Mouse (Mus musculus): Measurements from ENCODE around the gene Eps8. TPM values are rescaled to one million over a fixed set of nuclear protein-coding genes. Genes with fewer than 3 reads are reported as not detected.

The Eps8 gene
- polyA plus RNA-seq, 1 experiment from 2014 or later, result 1.7 TPM

DNA sequence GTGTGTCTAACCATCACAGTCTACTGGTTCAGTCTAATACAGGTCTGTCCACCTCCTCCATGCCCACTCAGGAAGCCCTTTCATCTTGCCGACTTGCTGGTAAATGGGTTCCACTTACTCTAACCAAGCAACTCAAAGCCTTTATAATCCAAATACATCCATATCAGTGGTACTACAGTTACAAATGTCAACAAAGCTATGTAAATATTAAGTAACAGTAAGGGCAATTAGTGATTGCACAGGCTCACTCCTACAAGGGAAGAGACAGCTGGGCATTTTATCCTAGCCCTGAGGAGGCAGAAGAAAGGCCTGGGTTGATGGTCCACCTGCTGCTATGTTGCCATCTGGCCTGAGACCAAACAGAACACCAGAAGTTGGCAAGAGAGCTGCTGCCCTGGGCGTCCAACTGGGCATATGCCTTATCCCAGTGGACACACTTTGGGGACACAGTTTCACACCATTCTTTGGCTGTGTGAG lies 42.6 kb downstream of the Eps8 start:
- Histone ChIP-seq H3K4me3 (replicated peaks) (no peak overlapping the region), H3K27ac (no peak overlapping the region), H3K27me3 (no peaks in the 10 kb centered on the region), H3K4me1 (replicated peaks) (no peaks in the 10 kb centered on the region), H3K4me2 (no peak overlapping the region), H3K9me3 (replicated peaks) (no peaks in the 10 kb centered on the region), H3K36me3 (no peaks in the 10 kb centered on the region), H3K9ac (no peak overlapping the region)
- DNase-seq (no peak), ATAC-seq (ENCODE audit: low read depth) (no peak)
- WGBS (ENCODE audit: insufficient replicate concordance), result 53% methylated on average over 2 of the region's 2 CpGs

DNA sequence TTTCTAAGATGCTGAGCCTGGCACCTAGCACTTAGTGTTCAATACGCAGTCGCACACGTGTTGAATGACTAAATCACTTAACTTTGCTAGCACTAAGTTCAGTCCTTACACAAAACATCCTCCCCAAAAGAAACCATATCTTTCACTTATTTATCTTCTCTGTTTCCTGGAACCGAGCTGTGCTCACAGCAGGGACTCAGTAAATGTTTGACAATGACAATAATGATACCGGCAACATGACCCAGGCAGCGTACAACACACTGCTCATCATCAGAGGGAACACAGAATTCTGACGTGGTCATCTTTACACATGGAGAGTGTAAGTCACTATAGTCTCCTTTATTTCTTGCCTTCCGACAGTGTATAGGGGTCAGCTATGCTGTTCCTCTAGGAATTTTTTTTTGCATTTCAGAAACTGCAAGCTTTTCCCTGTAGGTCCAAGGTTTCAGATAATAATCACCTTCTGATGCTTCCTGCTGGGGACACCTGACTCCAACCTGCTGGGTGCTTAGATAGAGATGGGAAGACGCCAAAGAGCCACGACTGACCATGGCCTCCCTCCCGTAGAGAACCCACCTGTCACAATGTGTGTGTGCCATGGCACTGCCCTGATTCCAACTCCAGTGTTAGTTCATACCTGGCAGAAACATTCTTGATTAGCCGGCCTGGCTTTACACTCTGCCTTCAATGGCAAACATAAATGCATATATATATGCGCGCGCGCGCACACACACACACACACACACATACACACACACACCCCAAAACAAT lies 46.3 kb downstream of the Eps8 start:
- Histone ChIP-seq H3K9me3 (replicated peaks) (no peaks in the 10 kb centered on the region), H3K4me2 (no peak overlapping the region), H3K27me3 (no peaks in the 10 kb centered on the region), H3K9ac (no peak overlapping the region), H3K4me3 (replicated peaks) (no peak overlapping the region), H3K36me3 (no peaks in the 10 kb centered on the region), H3K27ac (no peak overlapping the region), H3K4me1 (replicated peaks) (peaks cover 3% of the 10 kb centered on the region; the same call in 1 of the 2 replicates)
- ATAC-seq (ENCODE audit: low read depth), result no peak
- WGBS (ENCODE audit: insufficient replicate concordance), result 79% methylated on average over 17 of the region's 17 CpGs
- DNase-seq, result no peak

DNA sequence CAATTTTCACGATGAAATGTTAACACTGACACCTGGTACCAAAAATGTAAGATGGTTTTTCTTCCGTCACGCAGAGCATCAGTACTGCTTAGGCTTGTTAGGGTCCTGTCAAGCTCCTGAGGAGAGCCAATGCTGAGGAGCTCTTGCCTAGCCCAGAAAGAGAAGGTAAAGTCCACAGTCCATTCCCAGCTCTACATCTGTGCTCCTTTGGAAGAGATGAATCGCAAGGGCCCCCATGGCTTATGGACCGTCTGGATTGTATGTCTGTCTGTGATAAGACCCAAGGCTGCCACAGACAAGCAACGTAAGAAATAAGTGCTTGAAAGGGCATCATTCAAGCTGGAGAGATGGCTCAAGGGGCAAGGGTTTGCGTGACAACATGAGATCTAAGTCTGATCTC lies 48.1 kb downstream of the Eps8 start:
- 57% methylated on average over 7 of the region's 7 CpGs for WGBS (ENCODE audit: insufficient replicate concordance)
- no peak overlapping the region for H3K9ac ChIP-seq
- H3K9me3 ChIP-seq (replicated peaks), result no peaks in the 10 kb centered on the region
- ATAC-seq (ENCODE audit: low read depth) (no peak), DNase-seq (no peak)
- no peak overlapping the region for H3K27ac ChIP-seq
- H3K36me3 ChIP-seq, result no peaks in the 10 kb centered on the region
- peaks cover 3% of the 10 kb centered on the region; the same call in 1 of the 2 replicates for H3K4me1 ChIP-seq (replicated peaks)
- H3K4me2 ChIP-seq, result no peak overlapping the region
- no peak overlapping the region for H3K4me3 ChIP-seq (replicated peaks)
- H3K27me3 ChIP-seq, result no peaks in the 10 kb centered on the region

DNA sequence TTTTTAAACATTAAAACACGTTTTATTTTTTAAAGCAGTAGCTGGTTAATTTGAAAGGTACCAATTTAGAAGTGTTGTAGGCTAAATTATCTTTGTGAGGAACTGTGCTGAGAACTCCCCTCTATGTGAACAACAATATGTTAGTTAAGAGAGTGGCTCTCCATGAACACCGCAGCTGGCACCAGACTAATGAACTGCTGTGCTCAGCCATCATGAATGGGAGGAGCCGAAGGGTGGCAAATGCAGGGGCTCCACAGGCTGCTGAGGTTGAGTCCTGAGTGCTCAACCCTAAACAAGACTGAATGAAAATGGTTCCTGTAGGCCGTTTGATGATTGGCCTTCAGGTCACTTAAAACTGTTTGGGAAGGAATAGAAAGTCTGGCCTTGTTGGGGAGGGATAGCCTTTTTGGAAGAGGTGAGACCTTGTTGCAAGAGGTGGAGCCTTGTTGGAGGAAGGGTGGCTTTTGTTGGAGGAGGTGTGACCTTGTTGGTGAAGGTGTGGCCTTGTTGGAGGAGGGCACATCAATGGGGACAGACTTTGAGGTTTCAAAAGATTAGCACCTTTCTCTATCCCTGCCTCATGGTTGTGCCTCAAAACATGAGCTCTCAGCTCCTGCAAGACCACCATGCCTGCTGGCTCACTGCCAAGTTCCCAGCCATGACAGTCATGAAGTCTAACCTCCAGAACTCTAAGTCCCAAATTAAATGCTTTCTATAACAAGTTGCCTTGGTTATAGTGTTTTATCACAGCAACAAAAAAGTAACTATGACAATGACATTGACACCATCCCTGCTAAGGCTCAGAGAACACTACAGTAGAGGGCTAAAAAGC lies 50.0 kb downstream of the Eps8 start:
- ATAC-seq (ENCODE audit: low read depth) (peak; percentile 54; the same call in 1 of the 2 replicates), DNase-seq (peak; percentile 1)
- Histone ChIP-seq H3K9me3 (replicated peaks) (no peaks in the 10 kb centered on the region), H3K36me3 (no peaks in the 10 kb centered on the region), H3K27me3 (no peaks in the 10 kb centered on the region), H3K27ac (no peak overlapping the region), H3K9ac (no peak overlapping the region), H3K4me1 (replicated peaks) (peaks cover 3% of the 10 kb centered on the region; the same call in 1 of the 2 replicates), H3K4me3 (replicated peaks) (no peak overlapping the region), H3K4me2 (no peak overlapping the region)
- WGBS (ENCODE audit: insufficient replicate concordance), result 71% methylated on average over 4 of the region's 4 CpGs

DNA sequence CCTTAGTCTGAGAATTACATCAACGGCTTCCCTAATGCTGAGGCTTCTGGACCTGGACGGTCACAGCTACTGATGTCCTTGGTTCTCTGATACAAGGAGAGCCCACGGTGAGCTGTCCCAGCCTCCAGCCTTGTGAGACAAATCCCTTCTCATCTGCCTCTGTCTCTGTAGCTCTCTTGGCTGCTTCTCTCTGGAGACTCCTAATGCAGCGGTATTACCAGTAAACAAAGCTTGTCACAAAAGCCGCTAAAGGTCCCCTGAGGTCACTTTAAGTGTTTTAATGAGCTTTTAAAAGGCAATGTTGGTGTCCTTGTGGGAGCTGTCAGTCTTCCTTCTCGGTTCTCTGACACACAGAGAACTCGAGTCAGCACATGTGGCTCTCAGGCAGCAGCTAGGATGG lies 56.4 kb downstream of the Eps8 start:
- Histone ChIP-seq H3K27ac (no peak overlapping the region), H3K27me3 (no peaks in the 10 kb centered on the region), H3K9ac (no peak overlapping the region), H3K4me3 (replicated peaks) (no peak overlapping the region), H3K4me1 (replicated peaks) (peaks cover 11% of the 10 kb centered on the region), H3K9me3 (replicated peaks) (no peaks in the 10 kb centered on the region), H3K4me2 (no peak overlapping the region), H3K36me3 (no peaks in the 10 kb centered on the region)
- 60% methylated on average over 7 of the region's 7 CpGs for WGBS (ENCODE audit: insufficient replicate concordance)
- DNase-seq (no peak), ATAC-seq (ENCODE audit: low read depth) (no peak)

DNA sequence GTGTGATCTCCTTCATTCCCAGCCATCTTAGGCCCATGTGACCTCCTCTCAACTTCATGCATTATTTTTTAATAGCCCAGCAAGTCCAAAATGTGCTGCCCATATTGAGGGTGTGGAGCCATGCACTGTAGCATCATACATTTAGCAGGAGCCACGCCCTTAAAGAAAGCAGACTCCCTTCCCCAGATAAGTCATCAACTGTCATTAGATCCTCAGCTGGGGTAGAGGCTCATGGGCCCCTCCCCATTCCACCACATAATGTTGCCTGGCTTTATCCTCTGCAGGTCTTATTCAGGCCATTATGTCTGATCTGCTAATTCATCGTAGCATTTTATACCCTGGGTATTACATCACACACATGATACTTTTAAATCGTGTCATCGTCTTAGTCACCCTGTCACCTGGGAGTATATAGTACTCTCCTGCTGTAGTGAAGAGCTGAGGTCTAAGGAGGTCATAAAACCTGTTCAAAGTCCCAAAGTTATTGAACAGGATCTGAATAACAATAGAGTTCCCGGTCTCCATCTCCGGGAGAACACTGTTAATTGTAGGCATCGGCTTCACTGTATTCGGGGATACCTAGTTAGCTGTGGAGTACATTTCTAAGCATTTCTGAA lies 57.1 kb downstream of the Eps8 start:
- no peaks in the 10 kb centered on the region for H3K27me3 ChIP-seq
- no peak overlapping the region for H3K4me3 ChIP-seq (replicated peaks)
- no peak overlapping the region for H3K9ac ChIP-seq
- WGBS (ENCODE audit: insufficient replicate concordance), result 76% methylated on average over 8 of the region's 8 CpGs
- H3K36me3 ChIP-seq, result no peaks in the 10 kb centered on the region
- H3K9me3 ChIP-seq (replicated peaks), result no peaks in the 10 kb centered on the region
- ATAC-seq (ENCODE audit: low read depth) (peak; percentile 83), DNase-seq (no peak)
- H3K4me2 ChIP-seq, result no peak overlapping the region
- peaks cover 11% of the 10 kb centered on the region for H3K4me1 ChIP-seq (replicated peaks)
- H3K27ac ChIP-seq, result no peak overlapping the region

DNA sequence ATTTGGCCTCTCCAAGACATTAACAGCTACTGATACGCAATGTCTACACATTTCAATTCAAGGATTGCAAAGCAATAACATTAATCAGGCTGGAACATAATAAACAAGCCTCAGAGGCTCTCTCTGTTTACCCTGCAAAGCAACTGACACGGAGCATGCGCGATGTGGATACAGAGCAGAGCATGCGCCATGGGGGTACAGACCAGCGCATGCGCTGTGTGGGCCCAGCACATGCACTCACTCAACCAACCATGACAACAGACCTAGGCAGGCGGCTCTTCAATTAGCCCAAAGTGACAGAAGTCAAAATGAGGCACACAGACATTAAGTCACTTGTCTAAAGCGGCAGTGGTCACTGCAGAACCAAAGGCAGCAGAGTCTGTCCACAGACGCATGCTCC lies 62.1 kb downstream of the Eps8 start:
- WGBS (ENCODE audit: insufficient replicate concordance), result 83% methylated on average over 10 of the region's 10 CpGs
- H3K27ac ChIP-seq, result no peak overlapping the region
- ATAC-seq (ENCODE audit: low read depth), result no peak
- H3K4me2 ChIP-seq, result no peak overlapping the region
- H3K27me3 ChIP-seq, result no peaks in the 10 kb centered on the region
- H3K4me3 ChIP-seq (replicated peaks), result no peak overlapping the region
- H3K9ac ChIP-seq, result no peak overlapping the region
- DNase-seq, result no peak
- H3K4me1 ChIP-seq (replicated peaks), result peaks cover 8% of the 10 kb centered on the region
- no peaks in the 10 kb centered on the region for H3K9me3 ChIP-seq (replicated peaks)
- H3K36me3 ChIP-seq, result no peaks in the 10 kb centered on the region

DNA sequence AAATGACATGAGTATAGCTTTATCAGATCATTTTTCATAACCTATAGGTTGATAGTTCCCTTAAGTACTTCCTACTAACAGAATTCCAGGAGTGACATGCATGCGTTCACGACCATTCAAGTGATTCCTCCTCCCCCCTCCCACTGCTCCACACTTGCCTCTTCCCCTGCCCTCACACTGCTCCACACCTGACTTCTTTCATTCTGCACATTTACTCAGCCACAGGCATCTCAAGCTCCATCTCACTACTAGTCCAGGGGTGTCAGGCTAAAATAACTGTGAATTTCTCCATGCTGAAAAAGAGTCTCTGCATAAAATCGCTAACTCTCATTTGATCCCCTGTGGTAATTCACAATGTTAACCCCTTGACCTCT lies 65.4 kb downstream of the Eps8 start:
- ATAC-seq (ENCODE audit: low read depth) (no peak), DNase-seq (no peak)
- H3K36me3 ChIP-seq, result no peaks in the 10 kb centered on the region
- H3K4me1 ChIP-seq (replicated peaks), result no peaks in the 10 kb centered on the region
- WGBS (ENCODE audit: insufficient replicate concordance), result 76% methylated on average over 3 of the region's 3 CpGs
- H3K27me3 ChIP-seq, result no peaks in the 10 kb centered on the region
- no peak overlapping the region for H3K9ac ChIP-seq
- H3K4me3 ChIP-seq (replicated peaks), result no peak overlapping the region
- no peak overlapping the region for H3K27ac ChIP-seq
- no peaks in the 10 kb centered on the region for H3K9me3 ChIP-seq (replicated peaks)
- H3K4me2 ChIP-seq, result no peak overlapping the region

DNA sequence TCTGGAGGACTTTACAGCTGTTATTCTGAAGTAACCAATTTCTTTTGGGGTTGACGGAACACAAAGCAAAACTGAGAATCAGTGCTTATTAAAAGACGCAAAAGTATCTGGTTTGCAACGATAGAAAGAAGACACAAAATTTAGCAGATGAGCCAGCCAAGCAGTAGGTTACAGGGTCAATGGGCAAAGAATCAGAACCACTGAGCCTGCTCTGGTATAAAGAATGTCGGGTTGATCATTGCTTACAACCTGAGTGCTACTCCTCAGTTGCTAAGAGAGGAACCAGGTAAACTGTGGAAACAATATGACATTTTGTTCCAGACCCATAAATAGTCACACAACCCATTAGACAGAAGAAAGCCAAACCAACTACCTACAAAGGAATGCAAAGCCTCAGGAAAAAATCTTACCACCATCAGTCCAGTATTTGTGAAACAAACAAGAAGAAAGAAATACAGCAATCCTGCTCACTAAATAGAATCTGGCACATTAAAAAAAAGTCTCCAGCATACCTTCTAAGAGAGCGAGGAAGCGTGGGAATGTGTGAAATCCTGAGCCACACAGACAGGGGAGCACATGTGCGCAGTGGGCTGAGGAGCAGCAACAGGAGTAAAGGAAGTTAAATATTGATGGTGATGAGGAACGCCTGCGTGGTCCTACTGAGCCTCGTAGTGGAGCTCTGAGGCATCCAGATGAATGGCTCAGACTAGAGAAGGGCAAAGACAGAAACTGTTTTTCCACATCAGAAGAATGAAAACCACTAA lies 66.0 kb downstream of the Eps8 start:
- no peaks in the 10 kb centered on the region for H3K4me1 ChIP-seq (replicated peaks)
- H3K36me3 ChIP-seq, result no peaks in the 10 kb centered on the region
- no peak for ATAC-seq (ENCODE audit: low read depth)
- H3K27me3 ChIP-seq, result no peaks in the 10 kb centered on the region
- no peak for DNase-seq
- H3K4me3 ChIP-seq (replicated peaks), result no peak overlapping the region
- WGBS (ENCODE audit: insufficient replicate concordance), result 79% methylated on average over 10 of the region's 10 CpGs
- H3K4me2 ChIP-seq, result no peak overlapping the region
- no peak overlapping the region for H3K9ac ChIP-seq
- no peaks in the 10 kb centered on the region for H3K9me3 ChIP-seq (replicated peaks)
- H3K27ac ChIP-seq, result no peak overlapping the region

DNA sequence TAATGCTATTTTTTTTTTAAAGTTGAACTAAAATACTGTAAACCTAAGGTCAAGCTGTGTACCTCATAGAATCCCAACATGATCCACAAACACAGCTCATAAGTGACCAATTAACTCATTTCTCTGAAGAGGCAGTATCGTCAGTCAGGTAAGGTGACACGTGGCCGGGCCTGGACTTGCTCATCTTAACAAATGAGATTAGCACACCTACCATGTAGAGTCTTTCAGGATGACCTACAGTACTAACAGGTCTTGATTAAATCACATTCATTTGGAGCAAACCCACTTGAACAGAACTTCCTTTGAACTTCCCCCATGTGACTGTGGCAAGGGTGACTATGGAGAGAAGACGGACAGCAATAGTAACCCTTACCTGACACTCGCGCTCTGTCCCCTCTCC lies 66.8 kb downstream of the Eps8 start:
- DNase-seq (no peak), ATAC-seq (ENCODE audit: low read depth) (no peak)
- 70% methylated on average over 6 of the region's 6 CpGs for WGBS (ENCODE audit: insufficient replicate concordance)
- Histone ChIP-seq H3K4me1 (replicated peaks) (no peaks in the 10 kb centered on the region), H3K9ac (no peak overlapping the region), H3K36me3 (no peaks in the 10 kb centered on the region), H3K27me3 (no peaks in the 10 kb centered on the region), H3K9me3 (replicated peaks) (no peaks in the 10 kb centered on the region), H3K4me3 (replicated peaks) (no peak overlapping the region), H3K27ac (no peak overlapping the region), H3K4me2 (no peak overlapping the region)

DNA sequence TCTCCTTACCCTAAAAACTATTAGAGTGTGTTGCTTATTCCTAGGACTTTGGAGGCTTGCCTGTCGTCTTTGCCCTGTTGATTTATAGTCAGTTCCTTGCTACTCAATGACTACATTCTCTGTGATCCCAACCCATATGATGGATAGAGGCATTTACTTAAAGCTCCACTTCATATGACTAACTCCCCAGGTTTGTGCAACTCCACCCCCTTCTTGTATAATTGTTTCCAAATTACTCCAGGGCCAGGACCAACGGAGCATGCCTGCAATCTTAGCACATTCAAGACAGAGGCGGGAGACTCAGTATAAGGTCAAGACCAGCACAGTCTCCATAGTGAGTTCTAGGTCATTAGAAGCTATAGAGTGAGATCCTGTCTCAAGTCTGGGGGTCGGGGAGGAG lies 69.4 kb downstream of the Eps8 start:
- Histone ChIP-seq H3K4me2 (no peak overlapping the region), H3K27me3 (no peaks in the 10 kb centered on the region), H3K4me1 (replicated peaks) (no peaks in the 10 kb centered on the region), H3K9me3 (replicated peaks) (no peaks in the 10 kb centered on the region), H3K36me3 (no peaks in the 10 kb centered on the region), H3K27ac (no peak overlapping the region), H3K9ac (no peak overlapping the region), H3K4me3 (replicated peaks) (no peak overlapping the region)
- DNase-seq (no peak), ATAC-seq (ENCODE audit: low read depth) (no peak)
- WGBS (ENCODE audit: insufficient replicate concordance), result 46% methylated on average over 4 of the region's 4 CpGs

Measured in liver, embryonic 13.5 days (tissue).